Mouse (Mus musculus) neural tube, embryonic 13.5 days (tissue): ENCODE results near the gene Pagr1a. TPM values are rescaled to one million over a fixed set of nuclear protein-coding genes. Genes with fewer than 3 reads are reported as not detected.
A peak's percentile ranks its signal among the peaks of the same experiment; 100 is the strongest.

ENCODE experiments used
- ATAC-seq: fragments of 200-750 bp; cut with Nextera tagmentation; 2 replicates; pipeline ENCODE4 v1.8.0; 2017; ENCODE audit warnings: low read depth, mild to moderate bottlenecking, moderate TSS enrichment, moderate library complexity
- H3K27ac ChIP-seq: fragments of 300-500 bp; sonication (generic); replicated peaks from 2 replicates; pipeline ENCODE4 v1.5.1; 2015; ENCODE audit warnings: moderate library complexity, mild to moderate bottlenecking, inconsistent platforms
- H3K27me3 ChIP-seq: fragments of 300-500 bp; sonication (generic); 2 replicates; pipeline ENCODE4 v1.6.1; 2015; ENCODE audit warnings: mild to moderate bottlenecking, inconsistent platforms
- H3K36me3 ChIP-seq: fragments of 300-500 bp; sonication (generic); 2 replicates; pipeline ENCODE4 v1.6.1; 2015; ENCODE audit warnings: mild to moderate bottlenecking, inconsistent platforms
- H3K4me1 ChIP-seq: fragments of 300-500 bp; sonication (generic); replicated peaks from 2 replicates; pipeline ENCODE4 v1.6.1; 2015; ENCODE audit warnings: inconsistent platforms
- H3K4me2 ChIP-seq: fragments of 300-500 bp; sonication (generic); 2 replicates; pipeline ENCODE4 v1.6.1; 2015; ENCODE audit warnings: inconsistent platforms, mild to moderate bottlenecking, moderate library complexity
- H3K4me3 ChIP-seq: fragments of 300-500 bp; sonication (generic); 2 replicates; pipeline ENCODE4 v1.5.1; 2015; ENCODE audit warnings: mild to moderate bottlenecking, inconsistent platforms
- H3K9ac ChIP-seq: fragments of 300-500 bp; sonication (generic); 2 replicates; pipeline ENCODE4 v1.6.1; 2015; ENCODE audit warnings: moderate library complexity, mild to moderate bottlenecking, inconsistent platforms
- H3K9me3 ChIP-seq: fragments of 300-500 bp; sonication (generic); 2 replicates; pipeline ENCODE4 v1.6.1; 2016; ENCODE audit warnings: inconsistent platforms
- WGBS: fragments of 180-500 bp; shearing (Covaris S2); methylation state at CpG from one replicate; pipeline ENCODE4 v1.1.7; 2015; 5-methylcytosine and 5-hydroxymethylcytosine counted together
- polyA plus RNA-seq: library from polyadenylated mRNA; unstranded; fragments of >200 nt; fragmentation: Nextera tagmentation; extraction: Ambion mirVana; gene quantifications from 2 replicates; pipeline ENCODE4 v1.2.1, GENCODE M21; 2015

Gene Pagr1a
- polyA plus RNA-seq: 49.5 and 50.4 TPM in 2 replicates

- peak; percentile 77 for ATAC-seq
Measured at GRCm38 (mm10) chr7:127016971-127017949, at the start of gene Pagr1a. Pagr1a (minus strand) TSS chr7:127017352.

GRCm38 (mm10) chr7:127066317-127066716, 49.2 kb upstream of the Pagr1a start:
- 79% methylated on average over 4 of the region's 4 CpGs for WGBS
- H3K27me3 ChIP-seq: no peaks in the 10 kb centered on the region

More at GRCm38 (mm10) chr7:127016971-127017949, at the start of gene Pagr1a:
- peak within 1 kb of the TSS; percentile 92 for H3K4me2 ChIP-seq
- peak within 1 kb of the TSS; percentile 97 for H3K27ac ChIP-seq
- H3K9ac ChIP-seq: peak within 1 kb of the TSS; percentile 96
- no peaks in the 10 kb centered on the region for H3K9me3 ChIP-seq
- H3K4me1 ChIP-seq: peaks cover 79% of the 10 kb centered on the region
- peak within 1 kb of the TSS; percentile 79 for H3K4me3 ChIP-seq
- H3K36me3 ChIP-seq: peaks cover 40% of the 10 kb centered on the region
- no peaks in the 10 kb centered on the region for H3K27me3 ChIP-seq
- WGBS: 4% methylated on average over 39 of the region's 39 CpGs

GRCm38 (mm10) chr7:127065538-127065937, 48.4 kb upstream of the Pagr1a start:
- Histone ChIP-seq H3K36me3 (no peaks in the 10 kb centered on the region), H3K4me1 (no peaks in the 10 kb centered on the region), H3K4me3 (no peak overlapping the region), H3K9ac (no peak overlapping the region), H3K27me3 (no peaks in the 10 kb centered on the region), H3K4me2 (no peak overlapping the region), H3K27ac (no peak overlapping the region), H3K9me3 (no peaks in the 10 kb centered on the region)
- ATAC-seq: no peak
- WGBS: 91% methylated on average over 6 of the region's 6 CpGs

More at GRCm38 (mm10) chr7:127066317-127066716, 49.2 kb upstream of the Pagr1a start:
- no peak overlapping the region for H3K9ac ChIP-seq
- H3K9me3 ChIP-seq: no peaks in the 10 kb centered on the region
- no peak overlapping the region for H3K27ac ChIP-seq
- no peak for ATAC-seq
- H3K36me3 ChIP-seq: no peaks in the 10 kb centered on the region
- no peak overlapping the region for H3K4me2 ChIP-seq
- H3K4me3 ChIP-seq: no peak overlapping the region
- no peaks in the 10 kb centered on the region for H3K4me1 ChIP-seq

- H3K4me3 ChIP-seq: no peak overlapping the region
- H3K9me3 ChIP-seq: no peaks in the 10 kb centered on the region
- no peaks in the 10 kb centered on the region for H3K27me3 ChIP-seq
- no peak overlapping the region for H3K27ac ChIP-seq
- WGBS: 75% methylated on average over 5 of the region's 5 CpGs
- H3K36me3 ChIP-seq: no peaks in the 10 kb centered on the region
- ATAC-seq: no peak
- H3K9ac ChIP-seq: no peak overlapping the region
- no peaks in the 10 kb centered on the region for H3K4me1 ChIP-seq
- no peak overlapping the region for H3K4me2 ChIP-seq
Measured at GRCm38 (mm10) chr7:127055026-127055585, 38.0 kb upstream of the Pagr1a start.

- H3K4me3 ChIP-seq: peak within 1 kb of the TSS; percentile 71
- peak within 1 kb of the TSS; percentile 79 for H3K9ac ChIP-seq
- no peaks in the 10 kb centered on the region for H3K27me3 ChIP-seq
- peak within 1 kb of the TSS; percentile 84 for H3K4me2 ChIP-seq
- peak; percentile 87 for ATAC-seq
- WGBS: under 1% methylated on average over 53 of the region's 53 CpGs
- H3K9me3 ChIP-seq: no peaks in the 10 kb centered on the region
- no peaks in the 10 kb centered on the region for H3K36me3 ChIP-seq
- H3K4me1 ChIP-seq: peaks cover 21% of the 10 kb centered on the region
- peak within 1 kb of the TSS; percentile 53 for H3K27ac ChIP-seq
Measured at GRCm38 (mm10) chr7:127041851-127042672, 24.9 kb upstream of the Pagr1a start, which contains the start of gene Kif22. Kif22 (minus strand) TSS chr7:127042471.

GRCm38 (mm10) chr7:127031244-127031643, 14.1 kb upstream of the Pagr1a start:
- no peak for ATAC-seq
- 79% methylated on average over 1 of the region's 1 CpGs for WGBS

GRCm38 (mm10) chr7:127030172-127030571, 13.0 kb upstream of the Pagr1a start:
- Histone ChIP-seq H3K36me3 (peaks cover 28% of the 10 kb centered on the region), H3K4me2 (no peak overlapping the region), H3K9me3 (no peaks in the 10 kb centered on the region), H3K4me1 (peaks cover 12% of the 10 kb centered on the region), H3K4me3 (no peak overlapping the region), H3K27me3 (no peaks in the 10 kb centered on the region), H3K9ac (no peak overlapping the region), H3K27ac (no peak overlapping the region)
- WGBS: 98% methylated on average over 1 of the region's 1 CpGs
- no peak for ATAC-seq

More at GRCm38 (mm10) chr7:127031244-127031643, 14.1 kb upstream of the Pagr1a start:
- no peaks in the 10 kb centered on the region for H3K9me3 ChIP-seq
- no peak overlapping the region for H3K4me2 ChIP-seq
- H3K36me3 ChIP-seq: peaks cover 28% of the 10 kb centered on the region
- H3K27ac ChIP-seq: no peak overlapping the region
- H3K9ac ChIP-seq: no peak overlapping the region
- peaks cover 12% of the 10 kb centered on the region for H3K4me1 ChIP-seq
- no peak overlapping the region for H3K4me3 ChIP-seq
- no peaks in the 10 kb centered on the region for H3K27me3 ChIP-seq

- H3K27me3 ChIP-seq: no peaks in the 10 kb centered on the region
- peak overlapping the region; percentile 100 for H3K27ac ChIP-seq
- ATAC-seq: peak; percentile 5; the same call in 1 of the 2 replicates
- H3K4me2 ChIP-seq: peak overlapping the region; percentile 64
- 60% methylated on average over 8 of the region's 8 CpGs for WGBS
- peak overlapping the region; percentile 75 for H3K9ac ChIP-seq
- H3K4me3 ChIP-seq: peak overlapping the region; percentile 97
- no peaks in the 10 kb centered on the region for H3K9me3 ChIP-seq
- peaks cover 35% of the 10 kb centered on the region for H3K36me3 ChIP-seq
- peaks cover 35% of the 10 kb centered on the region for H3K4me1 ChIP-seq
Measured at GRCm38 (mm10) chr7:127027885-127028284, 10.7 kb upstream of the Pagr1a start.

- under 1% methylated on average over 38 of the region's 63 CpGs for WGBS
- ATAC-seq: peak; percentile 92
- no peaks in the 10 kb centered on the region for H3K27me3 ChIP-seq
Measured at GRCm38 (mm10) chr7:127026984-127027726, 10.0 kb upstream of the Pagr1a start, which contains the start of gene Maz. Maz (minus strand) TSS chr7:127027037.

GRCm38 (mm10) chr7:127026616-127026983, 9.4 kb upstream of the Pagr1a start:
- Histone ChIP-seq H3K4me2 (peak overlapping the region; percentile 99), H3K4me3 (peak overlapping the region; percentile 97), H3K4me1 (peaks cover 48% of the 10 kb centered on the region), H3K27ac (peak overlapping the region; percentile 100), H3K27me3 (no peaks in the 10 kb centered on the region), H3K9me3 (no peaks in the 10 kb centered on the region), H3K9ac (peak overlapping the region; percentile 100), H3K36me3 (peaks cover 34% of the 10 kb centered on the region)
- WGBS: no CpG with 5 or more reads among the region's 48 CpGs
- no peak for ATAC-seq

More at GRCm38 (mm10) chr7:127026984-127027726, 10.0 kb upstream of the Pagr1a start, which contains the start of gene Maz:
- H3K9ac ChIP-seq: peak within 1 kb of the TSS; percentile 100
- peak within 1 kb of the TSS; percentile 97 for H3K4me3 ChIP-seq
- peak within 1 kb of the TSS; percentile 100 for H3K27ac ChIP-seq
- no peaks in the 10 kb centered on the region for H3K9me3 ChIP-seq
- H3K4me2 ChIP-seq: peak within 1 kb of the TSS; percentile 99
- peaks cover 35% of the 10 kb centered on the region for H3K36me3 ChIP-seq
- H3K4me1 ChIP-seq: peaks cover 42% of the 10 kb centered on the region

GRCm38 (mm10) chr7:127026161-127026600, 9.0 kb upstream of the Pagr1a start:
- under 1% methylated on average over 15 of the region's 48 CpGs for WGBS
- Histone ChIP-seq H3K27ac (peak overlapping the region; percentile 100), H3K27me3 (no peaks in the 10 kb centered on the region), H3K9ac (peak overlapping the region; percentile 100), H3K4me1 (peaks cover 52% of the 10 kb centered on the region), H3K4me3 (peak overlapping the region; percentile 97), H3K36me3 (peaks cover 30% of the 10 kb centered on the region), H3K4me2 (peak overlapping the region; percentile 99), H3K9me3 (no peaks in the 10 kb centered on the region)
- ATAC-seq: peak; percentile 3; the same call in 1 of the 2 replicates
